Mouse (Mus musculus): ENCODE measurements around the gene Stkld1. TPM values are rescaled to one million over a fixed set of nuclear protein-coding genes. Genes with fewer than 3 reads are reported as not detected.
A peak's percentile ranks its signal among the peaks of the same experiment; 100 is the strongest.

The Stkld1 gene
- polyA plus RNA-seq, 1 experiment from 2014 or later, result 0.13 TPM

DNA sequence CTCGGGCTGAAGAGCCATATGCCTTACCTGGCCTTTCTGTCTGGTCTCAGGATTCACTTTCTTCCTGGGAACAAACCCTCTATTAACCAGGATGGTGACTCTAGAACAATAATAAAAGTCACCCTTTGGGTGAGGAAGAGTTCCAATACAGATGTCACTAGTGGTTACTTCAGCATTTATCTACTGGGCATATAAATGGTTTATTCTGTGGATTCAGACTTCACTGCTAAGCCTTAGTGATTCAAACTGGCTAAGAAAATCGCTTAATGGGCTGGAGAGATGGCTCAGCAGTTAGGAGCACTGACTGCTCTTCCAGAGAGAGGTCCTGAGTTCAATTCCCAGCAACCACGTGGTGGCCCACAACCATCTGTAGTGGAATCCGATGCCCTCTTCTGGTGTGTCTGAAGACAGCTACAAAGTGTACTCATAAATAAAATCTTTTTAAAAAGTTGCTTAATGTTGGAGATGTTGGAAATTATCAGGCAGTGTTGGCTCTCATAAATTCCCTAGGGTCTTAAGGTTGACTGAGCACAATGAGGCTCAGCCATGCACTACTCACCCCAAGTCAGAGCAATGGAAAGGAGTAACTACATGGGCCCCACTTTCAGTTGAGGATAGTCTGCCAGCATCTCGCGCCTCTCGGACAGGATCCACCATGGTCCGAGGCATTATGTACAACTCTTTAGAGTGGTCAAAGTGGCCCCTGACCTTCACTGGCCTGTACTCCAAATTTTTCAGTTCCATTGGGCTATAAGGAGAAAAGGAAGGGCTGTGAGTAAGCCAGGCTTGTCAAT is 19.5 kb upstream of the Stkld1 start:
- no peaks in the 10 kb centered on the region for H3K9me3 ChIP-seq (ENCODE audit: low read length)
- H3K9ac ChIP-seq (replicated peaks; ENCODE audit: low read depth), result no peak overlapping the region
- no peak overlapping the region for H3K27ac ChIP-seq (ENCODE audit: low read length)
- no peak overlapping the region for H3K4me2 ChIP-seq (replicated peaks; ENCODE audit: low read depth, low read length)
- H3K36me3 ChIP-seq (ENCODE audit: insufficient read depth, low read length), result peaks cover 21% of the 10 kb centered on the region
- peaks cover 24% of the 10 kb centered on the region for H3K4me1 ChIP-seq (ENCODE audit: insufficient read depth, low read depth, low read length)
- ATAC-seq, result no peak
- no peaks in the 10 kb centered on the region for H3K27me3 ChIP-seq (replicated peaks; ENCODE audit: insufficient read depth, low read length)
- WGBS, result 55% methylated on average over 8 of the region's 8 CpGs
- TF ChIP-seq CTCF (IDR thresholded peaks at IDR 0.05) (no peak), EP300 (IDR thresholded peaks at IDR 0.05) (no peak)
- H3K4me3 ChIP-seq (ENCODE audit: low read depth, low read length), result no peak overlapping the region
- DNase-seq (ENCODE audit: low spot score), result no peak

DNA sequence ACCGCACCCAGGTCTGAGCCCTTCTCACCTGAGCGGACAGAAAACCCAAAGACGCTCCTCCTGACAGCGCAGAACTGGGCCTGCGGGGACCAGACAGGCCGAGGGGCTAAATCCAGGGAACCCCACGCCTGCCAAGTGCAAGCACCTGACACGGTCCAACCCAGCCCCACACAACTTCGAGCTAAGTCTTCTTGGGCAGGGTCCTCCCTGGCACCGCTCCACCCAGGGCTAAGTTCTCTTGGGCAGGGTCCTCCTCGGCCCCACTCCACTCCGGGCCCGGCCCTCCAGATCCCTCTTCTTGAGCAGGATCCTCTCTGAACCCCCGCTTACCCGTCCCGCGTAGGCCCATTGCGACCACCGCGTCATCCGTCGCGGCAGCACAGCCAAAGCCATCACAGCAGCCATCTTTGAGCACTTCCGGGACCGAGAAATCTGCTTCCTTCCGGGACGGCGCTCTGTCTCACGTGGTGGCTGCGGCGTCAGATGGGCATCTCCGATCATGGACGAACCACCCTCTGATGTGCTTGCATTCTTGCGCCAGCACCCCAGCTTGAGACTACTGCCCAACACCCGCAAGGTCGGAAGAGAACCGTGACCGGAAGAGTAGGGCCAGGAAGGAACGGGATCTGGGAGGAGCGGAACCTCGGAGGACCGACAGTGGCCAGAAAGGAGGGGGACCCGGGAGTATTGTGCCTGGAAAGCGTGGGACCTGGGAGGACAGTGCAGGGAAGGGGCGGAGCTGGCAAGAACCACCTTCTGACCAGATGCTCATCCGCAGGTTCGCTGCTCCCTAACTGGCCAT is 17.7 kb upstream of the Stkld1 start, which contains the start of the genes Surf2 and Surf1:
TSS of gene Surf2 (plus strand) at position 441 of the 802 bp plus-strand sequence.
TSS of gene Surf1 (minus strand) at position 604 of the 802 bp plus-strand sequence.
- 2% methylated on average over 47 of the region's 47 CpGs for WGBS
- Histone ChIP-seq H3K9me3 (ENCODE audit: low read length) (no peaks in the 10 kb centered on the region), H3K27ac (ENCODE audit: low read length) (peak within 1 kb of the TSS; percentile 83), H3K36me3 (ENCODE audit: insufficient read depth, low read length) (peaks cover 39% of the 10 kb centered on the region), H3K27me3 (replicated peaks; ENCODE audit: insufficient read depth, low read length) (no peaks in the 10 kb centered on the region), H3K4me3 (ENCODE audit: low read depth, low read length) (peak within 1 kb of the TSS; percentile 71), H3K9ac (replicated peaks; ENCODE audit: low read depth) (peak within 1 kb of the TSS; percentile 94), H3K4me2 (replicated peaks; ENCODE audit: low read depth, low read length) (peak within 1 kb of the TSS; percentile 97), H3K4me1 (ENCODE audit: insufficient read depth, low read depth, low read length) (peaks cover 18% of the 10 kb centered on the region)
- DNase-seq (ENCODE audit: low spot score) (peak; percentile 88), ATAC-seq (peak; percentile 88)
- TF ChIP-seq EP300 (IDR thresholded peaks at IDR 0.05) (no peak), CTCF (IDR thresholded peaks at IDR 0.05) (no peak)

DNA sequence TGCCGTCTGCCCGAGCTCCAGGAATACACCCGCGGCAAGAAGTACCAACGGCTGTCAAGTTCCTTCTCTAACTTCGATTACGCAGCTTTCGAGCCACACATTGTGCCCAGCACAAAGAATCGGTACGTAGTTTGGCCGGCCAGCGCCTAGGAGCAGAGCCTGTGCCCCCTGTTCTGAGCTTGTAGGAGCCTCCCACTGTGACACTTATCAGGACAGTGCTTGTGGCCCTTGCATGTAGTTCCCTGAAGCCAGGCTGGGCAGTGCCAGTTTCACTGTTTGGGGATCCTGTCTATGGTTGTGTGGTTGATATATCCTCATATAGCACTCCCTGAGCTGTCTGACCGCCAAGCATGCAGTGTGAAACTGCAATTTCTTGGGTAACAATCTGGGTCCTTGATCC is 17.1 kb upstream of the Stkld1 start:
- Histone ChIP-seq H3K9me3 (ENCODE audit: low read length) (no peaks in the 10 kb centered on the region), H3K4me2 (replicated peaks; ENCODE audit: low read depth, low read length) (peak overlapping the region; percentile 97), H3K4me3 (ENCODE audit: low read depth, low read length) (peak overlapping the region; percentile 71), H3K27ac (ENCODE audit: low read length) (peak overlapping the region; percentile 83), H3K36me3 (ENCODE audit: insufficient read depth, low read length) (peaks cover 43% of the 10 kb centered on the region), H3K4me1 (ENCODE audit: insufficient read depth, low read depth, low read length) (peaks cover 16% of the 10 kb centered on the region), H3K9ac (replicated peaks; ENCODE audit: low read depth) (peak overlapping the region; percentile 94), H3K27me3 (replicated peaks; ENCODE audit: insufficient read depth, low read length) (no peaks in the 10 kb centered on the region)
- peak; percentile 15 for ATAC-seq
- WGBS, result 2% methylated on average over 13 of the region's 13 CpGs
- no peak for TF ChIP-seq EP300 (IDR thresholded peaks at IDR 0.05)
- TF ChIP-seq CTCF (IDR thresholded peaks at IDR 0.05), result no peak
- no peak for DNase-seq (ENCODE audit: low spot score)

GRCm38 (mm10) chr2:26919684-26920083 is 14.2 kb upstream of the Stkld1 start:
- Histone ChIP-seq H3K36me3 (ENCODE audit: insufficient read depth, low read length) (peaks cover 52% of the 10 kb centered on the region), H3K4me3 (ENCODE audit: low read depth, low read length) (no peak overlapping the region), H3K4me1 (ENCODE audit: insufficient read depth, low read depth, low read length) (peaks cover 16% of the 10 kb centered on the region), H3K9ac (replicated peaks; ENCODE audit: low read depth) (no peak overlapping the region), H3K27ac (ENCODE audit: low read length) (no peak overlapping the region), H3K27me3 (replicated peaks; ENCODE audit: insufficient read depth, low read length) (no peaks in the 10 kb centered on the region), H3K4me2 (replicated peaks; ENCODE audit: low read depth, low read length) (no peak overlapping the region), H3K9me3 (ENCODE audit: low read length) (no peaks in the 10 kb centered on the region)
- TF ChIP-seq CTCF (IDR thresholded peaks at IDR 0.05), result no peak
- TF ChIP-seq EP300 (IDR thresholded peaks at IDR 0.05), result no peak
- ATAC-seq (no peak), DNase-seq (ENCODE audit: low spot score) (no peak)
- WGBS, result 78% methylated on average over 3 of the region's 3 CpGs

DNA sequence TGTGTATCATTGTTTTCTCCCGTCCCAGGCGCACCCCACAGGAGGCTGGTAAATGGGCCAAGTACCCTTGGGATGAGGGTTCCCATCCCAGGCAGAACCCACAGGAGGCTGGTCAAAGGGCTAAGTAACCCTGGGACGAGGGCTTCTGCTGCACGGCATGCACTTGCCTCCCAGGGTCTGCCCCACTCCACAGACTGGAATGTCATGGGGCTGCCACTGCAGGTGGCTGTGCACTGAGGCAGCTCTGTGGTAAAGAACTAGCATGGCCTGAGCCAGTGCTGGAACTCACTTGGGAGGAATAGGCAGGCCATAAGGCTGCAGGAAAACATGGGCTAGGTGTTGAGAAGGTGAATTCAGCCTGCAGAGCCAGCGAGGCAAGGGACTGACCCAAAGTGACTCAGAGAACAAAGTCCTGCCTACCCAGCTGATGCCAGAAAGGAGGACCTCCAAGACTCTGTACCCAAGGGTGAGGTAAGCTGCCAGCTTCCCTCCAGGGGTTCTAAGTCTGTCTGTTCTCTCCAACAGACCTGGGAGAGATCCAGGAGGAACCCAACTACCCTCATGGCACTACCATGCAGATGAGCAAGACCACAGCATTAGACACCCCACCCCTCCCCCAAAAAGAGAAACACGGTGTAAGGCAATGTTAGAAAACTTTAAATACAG is 13.5 kb upstream of the Stkld1 start:
- Histone ChIP-seq H3K27me3 (replicated peaks; ENCODE audit: insufficient read depth, low read length) (no peaks in the 10 kb centered on the region), H3K9me3 (ENCODE audit: low read length) (no peaks in the 10 kb centered on the region), H3K27ac (ENCODE audit: low read length) (no peak overlapping the region), H3K4me3 (ENCODE audit: low read depth, low read length) (no peak overlapping the region), H3K9ac (replicated peaks; ENCODE audit: low read depth) (no peak overlapping the region), H3K4me2 (replicated peaks; ENCODE audit: low read depth, low read length) (no peak overlapping the region), H3K4me1 (ENCODE audit: insufficient read depth, low read depth, low read length) (peaks cover 14% of the 10 kb centered on the region), H3K36me3 (ENCODE audit: insufficient read depth, low read length) (peaks cover 56% of the 10 kb centered on the region)
- TF ChIP-seq CTCF (IDR thresholded peaks at IDR 0.05) (no peak), EP300 (IDR thresholded peaks at IDR 0.05) (no peak)
- WGBS, result 84% methylated on average over 6 of the region's 6 CpGs
- ATAC-seq (no peak), DNase-seq (ENCODE audit: low spot score) (no peak)

- H3K9me3 ChIP-seq (ENCODE audit: low read length), result no peaks in the 10 kb centered on the region
- TF ChIP-seq CTCF (IDR thresholded peaks at IDR 0.05) (no peak), EP300 (IDR thresholded peaks at IDR 0.05) (no peak)
- H3K9ac ChIP-seq (replicated peaks; ENCODE audit: low read depth), result no peak overlapping the region
- H3K27ac ChIP-seq (ENCODE audit: low read length), result no peak overlapping the region
- H3K4me3 ChIP-seq (ENCODE audit: low read depth, low read length), result no peak overlapping the region
- no peak overlapping the region for H3K4me2 ChIP-seq (replicated peaks; ENCODE audit: low read depth, low read length)
- peak; percentile 40; the same call in 1 of the 2 replicates for ATAC-seq
- 43% methylated on average over 9 of the region's 9 CpGs for WGBS
- peak; percentile 28 for DNase-seq (ENCODE audit: low spot score)
- H3K36me3 ChIP-seq (ENCODE audit: insufficient read depth, low read length), result peaks cover 68% of the 10 kb centered on the region
- H3K27me3 ChIP-seq (replicated peaks; ENCODE audit: insufficient read depth, low read length), result no peaks in the 10 kb centered on the region
- H3K4me1 ChIP-seq (ENCODE audit: insufficient read depth, low read depth, low read length), result peaks cover 7% of the 10 kb centered on the region; the same call in 1 of the 2 replicates
These were observed 12.1 kb upstream of the Stkld1 start for GRCm38 (mm10) chr2:26921784-26922183.

Data from lung, postnatal 0 days (tissue).